Comparison of ENCODE assay signal across 18 mouse cellular contexts in the genomic region with DNA sequence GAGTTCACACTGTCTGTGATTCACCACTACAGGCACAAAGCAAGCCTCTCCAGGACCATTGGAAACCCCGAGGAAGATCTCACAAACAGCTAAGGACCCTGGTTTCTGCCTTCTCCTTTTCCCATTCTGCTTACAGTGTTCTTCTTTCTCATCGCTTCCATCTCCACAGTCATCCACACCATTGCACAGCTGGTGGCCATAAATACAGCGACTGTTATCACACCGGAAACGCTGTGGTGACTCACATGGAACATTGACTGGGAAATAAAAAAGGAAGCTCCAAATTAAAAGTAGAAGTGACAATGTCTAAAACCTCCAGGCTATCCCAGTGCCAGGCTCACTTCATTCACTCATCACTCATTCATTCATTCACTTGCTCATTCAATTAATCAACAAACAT.
DNase-seq lines count a peak whose midpoint lies in the region; ATAC-seq lines count a peak whose summit lies in the region.
"Had no signal": no experiment of that assay in that cellular context is flagged by ENCODE, and none has a peak within 500 bp of the region (broad histone marks: within the 10 kb centered on the region; RNA-seq: fewer than 3 reads in every experiment).

No protein-coding gene starts in this region.

- no peak overlapping the region for H3K9ac ChIP-seq in midbrain, embryonic 13.5 days (replicated peaks)
- H3K9ac ChIP-seq: embryonic facial prominence, embryonic 13.5 days; forebrain, embryonic 13.5 days; forebrain, postnatal 0 days; heart, embryonic 12.5 days; hindbrain, embryonic 15.5 days had no signal

- no peaks in the 10 kb centered on the region for H3K9me3 ChIP-seq in midbrain, embryonic 13.5 days
- H3K9me3 ChIP-seq: embryonic facial prominence, embryonic 13.5 days; forebrain, embryonic 13.5 days; heart, embryonic 12.5 days; hindbrain, embryonic 10.5 days; hindbrain, embryonic 15.5 days had no signal

- DNase-seq in frontal cortex, postnatal 36 days (ENCODE audit: low spot score in 2 of 2) = peak; percentile 13 to 29
- DNase-seq in frontal cortex, postnatal 10 days (ENCODE audit: low spot score in 2 of 2) = no peak
- DNase-seq in right cerebral cortex, adult 18-20 months = peak; percentile 32
- no peak for DNase-seq in right cerebral cortex, postnatal 14 days
- peak; percentile 64 for DNase-seq in brain, adult 2 months (ENCODE audit: low read depth, low spot score)
- no peak for DNase-seq in adrenal gland, adult 18-20 months (ENCODE audit: low spot score in 2 of 2)
- DNase-seq: adrenal gland, postnatal 10 days; cerebellum, adult 18-20 months; cerebellum, adult 9-11 months; cerebellum, postnatal 36 days; forebrain, postnatal 0 days; gastrocnemius, postnatal 14 days had no signal

- H3K4me2 ChIP-seq in midbrain, embryonic 13.5 days (replicated peaks) = no peak overlapping the region
- H3K4me2 ChIP-seq: embryonic facial prominence, embryonic 13.5 days; forebrain, embryonic 13.5 days; heart, embryonic 12.5 days; hindbrain, embryonic 15.5 days had no signal

- no peaks in the 10 kb centered on the region for H3K27me3 ChIP-seq in midbrain, embryonic 13.5 days
- H3K27me3 ChIP-seq: embryonic facial prominence, embryonic 13.5 days; forebrain, embryonic 13.5 days; heart, embryonic 12.5 days; hindbrain, embryonic 15.5 days had no signal

- no peak overlapping the region for H3K4me3 ChIP-seq in midbrain, embryonic 13.5 days (replicated peaks)
- H3K4me3 ChIP-seq: embryonic facial prominence, embryonic 13.5 days; forebrain, embryonic 13.5 days; heart, embryonic 12.5 days; hindbrain, embryonic 10.5 days; hindbrain, embryonic 15.5 days had no signal

- peaks cover 4% of the 10 kb centered on the region; the same call in 1 of the 2 replicates for H3K36me3 ChIP-seq in midbrain, embryonic 13.5 days
- H3K36me3 ChIP-seq: embryonic facial prominence, embryonic 13.5 days; heart, embryonic 12.5 days; hindbrain, embryonic 15.5 days had no signal

- H3K27ac ChIP-seq in midbrain, embryonic 13.5 days = no peak overlapping the region
- H3K27ac ChIP-seq: embryonic facial prominence, embryonic 13.5 days; forebrain, embryonic 13.5 days; hindbrain, embryonic 10.5 days; hindbrain, embryonic 15.5 days had no signal

- H3K4me1 ChIP-seq in midbrain, embryonic 13.5 days (replicated peaks) = peaks cover under 1% of the 10 kb centered on the region; the same call in 1 of the 2 replicates
- H3K4me1 ChIP-seq: embryonic facial prominence, embryonic 13.5 days; forebrain, embryonic 13.5 days; heart, embryonic 12.5 days; hindbrain, embryonic 10.5 days; hindbrain, embryonic 15.5 days had no signal

- WGBS in midbrain, embryonic 13.5 days = 95% methylated on average over 5 of the region's 5 CpGs

- no peak for ATAC-seq in midbrain, embryonic 13.5 days
- ATAC-seq: forebrain, embryonic 13.5 days; forebrain, postnatal 0 days had no signal

Comparison
In these comparisons a context has a peak if more than half of its experiments do, and no peak if none do; other contexts are left out.
1. DNase-seq: peak in frontal cortex, postnatal 36 days (2 of 2), right cerebral cortex, adult 18-20 months (single experiment) and brain, adult 2 months (single experiment); none in frontal cortex, postnatal 10 days (0 of 2), right cerebral cortex, postnatal 14 days (single experiment) and adrenal gland, adult 18-20 months (0 of 2).